Mouse (Mus musculus) embryonic stem cell, embryonic (primary cell): ENCODE measurements around the gene Plxna4.
"Not testable (repeated sequence)": the region's sequence is repeated elsewhere in the genome, so short reads cannot be mapped to it uniquely, and the experiment has no call there.

Source experiments
- CTCF ChIA-PET, 4 experiments: fragments of 300-600 bp in 2 of 4; fragments of 350-600 bp in 2 of 4; sonication (Branson Sonifier 250); formaldehyde crosslinking; loops; one replicate each; lab custom pipeline; 2022; ENCODE audit warnings: inconsistent platforms in 2 of 4; lab: Charles Lee
- POLR2A ChIA-PET, 4 experiments: fragments of 300-600 bp in 2 of 4; fragments of 350-600 bp in 2 of 4; sonication (Branson Sonifier 250); formaldehyde crosslinking; loops; one replicate each; lab custom pipeline; 2022; ENCODE audit warnings: antibody characterized with exemption in 4 of 4, inconsistent platforms in 1 of 4; lab: Charles Lee

Gene Plxna4

GRCm38 (mm10) chr6:32570445-32570844 lies 17.5 kb downstream of the Plxna4 start:
- CTCF ChIA-PET = no interaction called here
- POLR2A ChIA-PET = no interaction called here

GRCm38 (mm10) chr6:32569919-32570318 lies 18.1 kb downstream of the Plxna4 start:
- ChIA-PET POLR2A (interaction anchor here in 1 of 4 experiments (0.6 kb wide), 1 partner anchor 11 kb away, joined by 3 read pairs; no protein-coding TSS in a partner anchor), CTCF (no interaction called here)

GRCm38 (mm10) chr6:32546915-32547314 lies 41.1 kb downstream of the Plxna4 start:
- CTCF ChIA-PET = no interaction called here
- POLR2A ChIA-PET = interaction anchor here in 1 of 4 experiments (0.6 kb wide), 1 partner anchor 830 kb away, joined by 3 read pairs; no protein-coding TSS in a partner anchor

GRCm38 (mm10) chr6:32544021-32544420 lies 44.0 kb downstream of the Plxna4 start:
- POLR2A ChIA-PET = no interaction called here
- CTCF ChIA-PET = no interaction called here

- CTCF ChIA-PET = no interaction called here
- POLR2A ChIA-PET = no interaction called here
Observed at GRCm38 (mm10) chr6:32540155-32540554, 47.8 kb downstream of the Plxna4 start.

- ChIA-PET CTCF (no interaction called here), POLR2A (no interaction called here)
Observed at GRCm38 (mm10) chr6:32533962-32534740, 53.8 kb downstream of the Plxna4 start.

GRCm38 (mm10) chr6:32528081-32528570 lies 59.9 kb downstream of the Plxna4 start:
- POLR2A ChIA-PET = no interaction called here

GRCm38 (mm10) chr6:32527518-32527917 lies 60.5 kb downstream of the Plxna4 start:
- ChIA-PET POLR2A (no interaction called here), CTCF (no interaction called here)

More at GRCm38 (mm10) chr6:32528081-32528570, 59.9 kb downstream of the Plxna4 start:
- CTCF ChIA-PET = no interaction called here

GRCm38 (mm10) chr6:32526762-32527161 lies 61.2 kb downstream of the Plxna4 start:
- ChIA-PET CTCF (no interaction called here), POLR2A (no interaction called here)

- CTCF ChIA-PET = no interaction called here
Observed at GRCm38 (mm10) chr6:32520097-32520496, 67.9 kb downstream of the Plxna4 start.

GRCm38 (mm10) chr6:32518617-32519016 lies 69.4 kb downstream of the Plxna4 start:
- POLR2A ChIA-PET = no interaction called here
- CTCF ChIA-PET = no interaction called here

More at GRCm38 (mm10) chr6:32520097-32520496, 67.9 kb downstream of the Plxna4 start:
- POLR2A ChIA-PET = no interaction called here

GRCm38 (mm10) chr6:32514096-32514495 lies 73.9 kb downstream of the Plxna4 start:
- CTCF ChIA-PET = no interaction called here
- POLR2A ChIA-PET = interaction anchor here in 1 of 4 experiments (0.6 kb wide), 1 partner anchor 20 kb away, joined by 10 read pairs; no protein-coding TSS in a partner anchor

GRCm38 (mm10) chr6:32512010-32512409 lies 76.0 kb downstream of the Plxna4 start:
- ChIA-PET POLR2A (interaction anchor here in 1 of 4 experiments (0.6 to 0.7 kb wide), 2 partner anchors 422 to 1402 kb away, joined by 3 read pairs; no protein-coding TSS in a partner anchor), CTCF (interaction anchor here in 1 of 4 experiments (0.5 kb wide), 1 partner anchor 594 kb away, joined by 4 read pairs; no protein-coding TSS in a partner anchor)

GRCm38 (mm10) chr6:32510924-32511323 lies 77.1 kb downstream of the Plxna4 start:
- CTCF ChIA-PET = no interaction called here
- POLR2A ChIA-PET = interaction anchor here in 1 of 4 experiments (0.6 kb wide), 1 partner anchor 1590 kb away, joined by 3 read pairs; no protein-coding TSS in a partner anchor

- CTCF ChIA-PET = no interaction called here
- POLR2A ChIA-PET = interaction anchor here in 1 of 4 experiments (0.6 kb wide), 1 partner anchor 1589 kb away, joined by 3 read pairs; no protein-coding TSS in a partner anchor
Observed at GRCm38 (mm10) chr6:32510491-32510890, 77.5 kb downstream of the Plxna4 start.

GRCm38 (mm10) chr6:32509046-32509445 lies 78.9 kb downstream of the Plxna4 start:
- POLR2A ChIA-PET = no interaction called here

GRCm38 (mm10) chr6:32504963-32505362 lies 83.0 kb downstream of the Plxna4 start:
- ChIA-PET CTCF (no interaction called here), POLR2A (no interaction called here)

More at GRCm38 (mm10) chr6:32509046-32509445, 78.9 kb downstream of the Plxna4 start:
- CTCF ChIA-PET = no interaction called here

- POLR2A ChIA-PET, CTCF ChIA-PET: not testable (repeated sequence)
Observed at GRCm38 (mm10) chr6:32501186-32501585, 86.8 kb downstream of the Plxna4 start.

- ChIA-PET POLR2A (no interaction called here), CTCF (no interaction called here)
Observed at GRCm38 (mm10) chr6:32498106-32498505, 89.9 kb downstream of the Plxna4 start.

GRCm38 (mm10) chr6:32496109-32496508 lies 91.9 kb downstream of the Plxna4 start:
- CTCF ChIA-PET = no interaction called here
- POLR2A ChIA-PET = interaction anchor here in 1 of 4 experiments (0.6 kb wide), 1 partner anchor 1098 kb away, joined by 3 read pairs; the partner anchor contains the start of gene Mkln1
